In genomic region chr11:6629655-6630054, GRCm38 (mm10) we compare ENCODE assay signal across 10 mouse cellular contexts. TPM values are rescaled to one million over a fixed set of nuclear protein-coding genes. Genes with fewer than 3 reads are reported as not detected.
A peak's percentile ranks its signal among the peaks of the same experiment; 100 is the strongest.
DNase-seq lines count a peak whose midpoint lies in the region; ATAC-seq and TF ChIP-seq lines count a peak whose summit lies in the region.
"Had no signal": no experiment of that assay in that cellular context is flagged by ENCODE, and none has a peak within 500 bp of the region (broad histone marks: within the 10 kb centered on the region; RNA-seq: fewer than 3 reads in every experiment).

No protein-coding gene starts in this region.

- no peak overlapping the region for H3K4me3 ChIP-seq in liver, adult 2 months (ENCODE audit: insufficient read depth, low read depth, low read length)
- no peak overlapping the region for H3K4me3 ChIP-seq in liver, embryonic 12.5 days
- H3K4me3 ChIP-seq in liver, postnatal 0 days (ENCODE audit: low read depth, low read length) = no peak overlapping the region
- no peak overlapping the region for H3K4me3 ChIP-seq in forebrain, embryonic 16.5 days (replicated peaks; ENCODE audit: low read length)

- TF ChIP-seq CTCF in liver, adult 2 months (IDR thresholded peaks at IDR 0.05; ENCODE audit: low read depth, low read length) = peak; percentile 36
- TF ChIP-seq CTCF in liver, postnatal 0 days (IDR thresholded peaks at IDR 0.05; ENCODE audit: low read depth) = peak; percentile 67

- H3K27ac ChIP-seq in liver, adult 2 months (replicated peaks; ENCODE audit: insufficient read depth, low read depth, low read length) = no peak overlapping the region
- H3K27ac ChIP-seq in liver, embryonic 12.5 days = no peak overlapping the region
- 0 out of 2 replicates have a peak overlapping the region, but pooled peaks have one; percentile 4 for H3K27ac ChIP-seq in liver, postnatal 0 days (ENCODE audit: low read depth)
- H3K27ac ChIP-seq in forebrain, embryonic 16.5 days (ENCODE audit: low read length) = no peak overlapping the region

- H3K79me2 ChIP-seq in liver, adult 2 months (ENCODE audit: control insufficient read depth, insufficient read depth, low read length) = peaks cover 3% of the 10 kb centered on the region; the same call in 1 of the 2 replicates

- no peak overlapping the region for H3K9ac ChIP-seq in liver, adult 2 months (ENCODE audit: low read depth, low read length)
- no peak overlapping the region for H3K9ac ChIP-seq in liver, embryonic 12.5 days
- H3K9ac ChIP-seq in liver, postnatal 0 days (replicated peaks) = no peak overlapping the region
- H3K9ac ChIP-seq in forebrain, embryonic 16.5 days (replicated peaks; ENCODE audit: low read depth, low read length) = no peak overlapping the region

- H3K4me2 ChIP-seq in liver, embryonic 12.5 days = no peak overlapping the region
- H3K4me2 ChIP-seq in liver, postnatal 0 days (ENCODE audit: low read depth, low read length) = no peak overlapping the region
- H3K4me2 ChIP-seq in forebrain, embryonic 16.5 days (ENCODE audit: low read length) = no peak overlapping the region

- no peak for ATAC-seq in liver, embryonic 12.5 days
- no peak for ATAC-seq in liver, postnatal 0 days
- no peak for ATAC-seq in forebrain, embryonic 16.5 days

- TF ChIP-seq POLR2A in liver, adult 2 months (IDR thresholded peaks at IDR 0.05; ENCODE audit: extremely low read depth, insufficient read depth, low read length) = no peak

- no peaks in the 10 kb centered on the region for H3K36me3 ChIP-seq in liver, adult 2 months (ENCODE audit: control insufficient read depth, insufficient read depth, low read length)
- peaks cover 1% of the 10 kb centered on the region; the same call in 1 of the 2 replicates for H3K36me3 ChIP-seq in liver, embryonic 12.5 days
- H3K36me3 ChIP-seq in liver, postnatal 0 days (replicated peaks; ENCODE audit: insufficient read depth, low read length) = no peaks in the 10 kb centered on the region
- H3K36me3 ChIP-seq in forebrain, embryonic 16.5 days (ENCODE audit: control insufficient read depth, insufficient read depth) = no peaks in the 10 kb centered on the region

- peaks cover 5% of the 10 kb centered on the region for H3K4me1 ChIP-seq in liver, adult 2 months (ENCODE audit: control insufficient read depth, insufficient read depth, low read length)
- peaks cover 32% of the 10 kb centered on the region for H3K4me1 ChIP-seq in liver, embryonic 12.5 days
- H3K4me1 ChIP-seq in liver, postnatal 0 days (ENCODE audit: insufficient read depth) = peaks cover 23% of the 10 kb centered on the region
- H3K4me1 ChIP-seq in forebrain, embryonic 16.5 days (replicated peaks; ENCODE audit: control insufficient read depth, insufficient read depth, low read length) = peaks cover 13% of the 10 kb centered on the region

- H3K27me3 ChIP-seq in liver, adult 2 months (ENCODE audit: control insufficient read depth, insufficient read depth, low read length) = no peaks in the 10 kb centered on the region
- no peaks in the 10 kb centered on the region; the same call in 1 of the 2 replicates for H3K27me3 ChIP-seq in liver, embryonic 12.5 days (replicated peaks)
- no peaks in the 10 kb centered on the region for H3K27me3 ChIP-seq in liver, postnatal 0 days (ENCODE audit: insufficient read depth, low read length)
- H3K27me3 ChIP-seq in forebrain, embryonic 16.5 days (replicated peaks; ENCODE audit: control insufficient read depth, insufficient read depth, low read length) = no peaks in the 10 kb centered on the region

- peak; percentile 49 for DNase-seq in cerebellum, adult 9-10 months
- DNase-seq in cerebellum, adult 11-12 months = no peak
- peak; percentile 45 for DNase-seq in liver, adult 2 months (ENCODE audit: extremely low read depth, low read depth, low spot score)
- DNase-seq in liver, postnatal 0 days = no peak
- DNase-seq in thymus, postnatal 4 days = peak; percentile 54
- no peak for DNase-seq in urinary bladder, postnatal 4 days (ENCODE audit: low spot score in 2 of 2)

- H3K9me3 ChIP-seq in liver, embryonic 12.5 days (replicated peaks) = no peaks in the 10 kb centered on the region
- H3K9me3 ChIP-seq in liver, postnatal 0 days (ENCODE audit: low read length) = peaks cover 4% of the 10 kb centered on the region; the same call in 1 of the 2 replicates
- no peaks in the 10 kb centered on the region for H3K9me3 ChIP-seq in forebrain, embryonic 16.5 days (ENCODE audit: control insufficient read depth, low read length)

- TF ChIP-seq EP300 in liver, postnatal 0 days (IDR thresholded peaks at IDR 0.05; ENCODE audit: low read depth) = no peak

RNA-seq across cellular contexts. Expression of gene Tbrg4, which starts 3.8 kb away (rescaled TPM):
- 17.7 and 18.0 TPM in 2 replicates for total RNA-seq in liver, adult 2 months (2014; rRNA removed)
- 49.4 and 71.0 TPM in 2 replicates for polyA plus RNA-seq in liver, adult 2 months (2012; rRNA removed)
- 69.3 TPM in 2 replicates for polyA plus RNA-seq in liver, embryonic 12.5 days (2016; fragmentation: Nextera tagmentation; extraction: Ambion mirVana)
- polyA plus RNA-seq in liver, postnatal 0 days (2015; fragmentation: Nextera tagmentation; extraction: Ambion mirVana) = 19.6 and 23.5 TPM in 2 replicates
- 28.2 and 32.2 TPM in 2 replicates for polyA plus RNA-seq in forebrain, embryonic 16.5 days (2015; fragmentation: Nextera tagmentation; extraction: Ambion mirVana)

RNA-seq across cellular contexts. Expression of gene Wap, which starts 8.8 kb away (rescaled TPM):
- total RNA-seq in liver, adult 2 months (2014; rRNA removed) = not detected in 2 replicates
- not detected in 2 replicates for polyA plus RNA-seq in liver, adult 2 months (2012; rRNA removed)
- not detected in 2 replicates for polyA plus RNA-seq in liver, embryonic 12.5 days (2016; fragmentation: Nextera tagmentation; extraction: Ambion mirVana)
- not detected in 2 replicates for polyA plus RNA-seq in liver, postnatal 0 days (2015; fragmentation: Nextera tagmentation; extraction: Ambion mirVana)
- polyA plus RNA-seq in forebrain, embryonic 16.5 days (2015; fragmentation: Nextera tagmentation; extraction: Ambion mirVana) = not detected in 2 replicates
- polyA plus RNA-seq: intestine, embryonic 14.5 days; lung, embryonic 16.5 days had no signal

RNA-seq across cellular contexts. Expression of gene Nacad, which starts 23.8 kb away (rescaled TPM):
- total RNA-seq in liver, adult 2 months (2014; rRNA removed) = under 0.01 TPM in 2 replicates
- polyA plus RNA-seq in liver, adult 2 months (2012; rRNA removed) = 0.02 TPM in 1 of 2 replicates, not detected in the other
- polyA plus RNA-seq in liver, embryonic 12.5 days (2016; fragmentation: Nextera tagmentation; extraction: Ambion mirVana) = 6.4 and 7.5 TPM in 2 replicates
- polyA plus RNA-seq in liver, postnatal 0 days (2015; fragmentation: Nextera tagmentation; extraction: Ambion mirVana) = 1.5 and 1.6 TPM in 2 replicates
- 62.5 and 71.1 TPM in 2 replicates for polyA plus RNA-seq in forebrain, embryonic 16.5 days (2015; fragmentation: Nextera tagmentation; extraction: Ambion mirVana)

RNA-seq across cellular contexts. Expression of gene Ramp3, which starts 28.7 kb away (rescaled TPM):
- 0.07 and 0.09 TPM in 2 replicates for total RNA-seq in liver, adult 2 months (2014; rRNA removed)
- 0.09 and 0.16 TPM in 2 replicates for polyA plus RNA-seq in liver, adult 2 months (2012; rRNA removed)
- 0.23 and 0.49 TPM in 2 replicates for polyA plus RNA-seq in liver, embryonic 12.5 days (2016; fragmentation: Nextera tagmentation; extraction: Ambion mirVana)
- 0.20 and 0.28 TPM in 2 replicates for polyA plus RNA-seq in liver, postnatal 0 days (2015; fragmentation: Nextera tagmentation; extraction: Ambion mirVana)
- polyA plus RNA-seq in forebrain, embryonic 16.5 days (2015; fragmentation: Nextera tagmentation; extraction: Ambion mirVana) = 7.9 and 8.1 TPM in 2 replicates

Comparison
In these comparisons a context has a peak if more than half of its experiments do, and no peak if none do; other contexts are left out.
1. DNase-seq: peak in cerebellum, adult 9-10 months (single experiment), liver, adult 2 months (single experiment) and thymus, postnatal 4 days (single experiment); none in cerebellum, adult 11-12 months (single experiment), liver, postnatal 0 days (single experiment) and urinary bladder, postnatal 4 days (0 of 2).